Mouse (Mus musculus) bone marrow macrophage, adult 2 months (primary cell): ENCODE data around the gene Jazf1.

Source experiments
- CTCF ChIP-seq: IDR thresholded peaks from 2 replicates; pipeline ENCODE4 v1.5.1; 2012; ENCODE audit warnings: low read depth, mild to moderate bottlenecking, low read length, moderate library complexity
- POLR2A ChIP-seq: IDR thresholded peaks from 2 replicates; pipeline ENCODE4 v1.6.1; 2012; ENCODE audit warnings: mild to moderate bottlenecking, low read depth, low read length, borderline replicate concordance

GRCm38 (mm10) chr6:52848199-52848598, 220.2 kb downstream of the Jazf1 start:
- no peak for TF ChIP-seq POLR2A
- TF ChIP-seq CTCF, result no peak
